Mouse (Mus musculus) kidney, adult 2 months (tissue): ENCODE measurements around the gene Fam129c. TPM values are rescaled to one million over a fixed set of nuclear protein-coding genes. Genes with fewer than 3 reads are reported as not detected.

Experiments
- DNase-seq: peaks from one replicate; pipeline ENCODE4 v3.0.0; 2021
- H3K27ac ChIP-seq: fragments of 200-500 bp; 2 replicates; pipeline ENCODE4 v1.5.1; 2012; ENCODE audit warnings: low read depth, low read length, control low read depth, inconsistent platforms; ENCODE audit not compliant: insufficient read depth
- H3K27me3 ChIP-seq: fragments of 200-500 bp; replicated peaks from 2 replicates; pipeline ENCODE4 v1.6.1; 2012; ENCODE audit warnings: mild to moderate bottlenecking, moderate library complexity, low read length, inconsistent platforms; ENCODE audit not compliant: control insufficient read depth, insufficient read depth
- H3K36me3 ChIP-seq: fragments of 200-500 bp; 2 replicates; pipeline ENCODE4 v1.6.1; 2012; ENCODE audit warnings: mild to moderate bottlenecking, moderate library complexity, low read length, inconsistent platforms; ENCODE audit not compliant: control insufficient read depth, insufficient read depth
- H3K4me1 ChIP-seq: fragments of 200-500 bp; 2 replicates; pipeline ENCODE4 v1.6.1; 2011; ENCODE audit warnings: low read length; ENCODE audit not compliant: control insufficient read depth, insufficient read depth
- H3K4me3 ChIP-seq: fragments of 200-500 bp; 2 replicates; pipeline ENCODE4 v1.5.1; 2011; ENCODE audit warnings: mild to moderate bottlenecking, low read depth, low read length, control low read depth; ENCODE audit not compliant: insufficient read depth
- CTCF ChIP-seq: fragments of 200-500 bp; conservative IDR thresholded peaks from 2 replicates; pipeline ENCODE4 v1.5.1; 2011; ENCODE audit warnings: low read depth, mild to moderate bottlenecking, control low read depth, low read length, moderate library complexity, mixed read lengths; ENCODE audit not compliant: insufficient read depth, insufficient read length
- POLR2A ChIP-seq: fragments of 200-500 bp; IDR thresholded peaks from one replicate; pipeline ENCODE4 v1.6.1; 2011; ENCODE audit warnings: low read depth, low read length, control low read depth
- WGBS: fragments of 180-500 bp; shearing (Covaris S2); methylation state at CpG from one replicate; pipeline ENCODE4 v1.1.7; 2018; 5-methylcytosine and 5-hydroxymethylcytosine counted together
- polyA plus RNA-seq: library from polyadenylated mRNA; depleted of rRNA; stranded (reverse); fragments of >200 nt; gene quantifications from 2 replicates; pipeline ENCODE4 v1.2.3, GENCODE M21; 2012

The Fam129c gene
- polyA plus RNA-seq, 1 experiment, result 2.4 TPM

- Histone ChIP-seq H3K36me3 (no peaks in the 10 kb centered on the region), H3K27ac (no peak overlapping the region), H3K4me1 (peaks cover 3% of the 10 kb centered on the region; the same call in 1 of the 2 replicates), H3K27me3 (no peaks in the 10 kb centered on the region), H3K4me3 (no peak overlapping the region)
- no peak for DNase-seq
- 55% methylated on average over 2 of the region's 2 CpGs for WGBS
- TF ChIP-seq POLR2A (no peak), CTCF (no peak)
Measured at GRCm38 (mm10) chr8:71631897-71632296, 34.4 kb downstream of the Fam129c start.

GRCm38 (mm10) chr8:71633164-71633563 is 35.7 kb downstream of the Fam129c start:
- no peak overlapping the region for H3K4me3 ChIP-seq
- DNase-seq, result peak; percentile 48
- H3K36me3 ChIP-seq, result no peaks in the 10 kb centered on the region
- no peaks in the 10 kb centered on the region for H3K27me3 ChIP-seq
- H3K27ac ChIP-seq, result no peak overlapping the region
- peaks cover 3% of the 10 kb centered on the region; the same call in 1 of the 2 replicates for H3K4me1 ChIP-seq
- TF ChIP-seq POLR2A (no peak), CTCF (peak; percentile 56)
- 17% methylated on average over 19 of the region's 22 CpGs for WGBS

- WGBS, result 6% methylated on average over 26 of the region's 26 CpGs
- peak; percentile 68 for DNase-seq
- no peak for TF ChIP-seq CTCF
- TF ChIP-seq POLR2A, result no peak
- no peak overlapping the region for H3K4me3 ChIP-seq
- H3K27ac ChIP-seq, result no peak overlapping the region
- H3K27me3 ChIP-seq, result no peaks in the 10 kb centered on the region
- H3K36me3 ChIP-seq, result no peaks in the 10 kb centered on the region
- H3K4me1 ChIP-seq, result no peaks in the 10 kb centered on the region
Measured at GRCm38 (mm10) chr8:71633981-71634667, 36.7 kb downstream of the Fam129c start.

GRCm38 (mm10) chr8:71637149-71638095 is 40.0 kb downstream of the Fam129c start:
- WGBS, result 71% methylated on average over 8 of the region's 8 CpGs
- no peak overlapping the region for H3K4me3 ChIP-seq
- H3K27ac ChIP-seq, result no peak overlapping the region
- TF ChIP-seq CTCF (no peak), POLR2A (no peak)
- H3K36me3 ChIP-seq, result no peaks in the 10 kb centered on the region
- H3K27me3 ChIP-seq, result no peaks in the 10 kb centered on the region
- no peaks in the 10 kb centered on the region for H3K4me1 ChIP-seq
- no peak for DNase-seq

- no peaks in the 10 kb centered on the region for H3K4me1 ChIP-seq
- DNase-seq, result no peak
- H3K36me3 ChIP-seq, result no peaks in the 10 kb centered on the region
- no peak overlapping the region for H3K27ac ChIP-seq
- TF ChIP-seq CTCF (no peak), POLR2A (no peak)
- no peaks in the 10 kb centered on the region for H3K27me3 ChIP-seq
- H3K4me3 ChIP-seq, result no peak overlapping the region
- WGBS, result 80% methylated on average over 6 of the region's 6 CpGs
Measured at GRCm38 (mm10) chr8:71638321-71638720, 40.9 kb downstream of the Fam129c start.

GRCm38 (mm10) chr8:71639318-71639717 is 41.9 kb downstream of the Fam129c start:
- no peaks in the 10 kb centered on the region for H3K27me3 ChIP-seq
- 95% methylated on average over 4 of the region's 4 CpGs for WGBS
- no peak for TF ChIP-seq POLR2A
- TF ChIP-seq CTCF, result no peak
- H3K36me3 ChIP-seq, result no peaks in the 10 kb centered on the region
- H3K27ac ChIP-seq, result no peak overlapping the region
- no peaks in the 10 kb centered on the region for H3K4me1 ChIP-seq
- DNase-seq, result no peak
- H3K4me3 ChIP-seq, result no peak overlapping the region

GRCm38 (mm10) chr8:71645510-71645909 is 48.1 kb downstream of the Fam129c start:
- 89% methylated on average over 9 of the region's 9 CpGs for WGBS

More at GRCm38 (mm10) chr8:71645510-71645909, 48.1 kb downstream of the Fam129c start:
- H3K4me1 ChIP-seq, result no peaks in the 10 kb centered on the region
- no peaks in the 10 kb centered on the region for H3K27me3 ChIP-seq
- H3K4me3 ChIP-seq, result no peak overlapping the region
- no peak for DNase-seq
- no peaks in the 10 kb centered on the region for H3K36me3 ChIP-seq
- H3K27ac ChIP-seq, result no peak overlapping the region
- TF ChIP-seq CTCF, result no peak
- no peak for TF ChIP-seq POLR2A
